Mouse (Mus musculus) heart, postnatal 0 days (tissue): ENCODE results near the gene Daam2. TPM values are rescaled to one million over a fixed set of nuclear protein-coding genes. Genes with fewer than 3 reads are reported as not detected.

Source experiments
- ATAC-seq: fragments of 200-750 bp; cut with Nextera tagmentation; 2 replicates; pipeline ENCODE4 v1.8.0; 2017; ENCODE audit warnings: low read depth, moderate number of reproducible peaks, moderate library complexity; ENCODE audit not compliant: insufficient read depth
- DNase-seq: peaks from one replicate; pipeline ENCODE4 v3.0.0-alpha.2; 2016; ENCODE audit warnings: low spot score
- H3K27ac ChIP-seq: fragments of 300-500 bp; sonication (generic); 2 replicates; pipeline ENCODE4 v1.5.1; 2014; ENCODE audit warnings: low read depth, mild to moderate bottlenecking
- H3K27me3 ChIP-seq: fragments of 300-500 bp; sonication (generic); 2 replicates; pipeline ENCODE4 v1.6.1; 2014; ENCODE audit warnings: low read length, mixed read lengths; ENCODE audit not compliant: control insufficient read depth, insufficient read depth
- H3K36me3 ChIP-seq: fragments of 300-500 bp; sonication (generic); replicated peaks from 2 replicates; pipeline ENCODE4 v1.6.1; 2014; ENCODE audit warnings: low read length, mixed read lengths; ENCODE audit not compliant: control insufficient read depth, insufficient read depth
- H3K4me1 ChIP-seq: fragments of 300-500 bp; sonication (generic); 2 replicates; pipeline ENCODE4 v1.6.1; 2014; ENCODE audit warnings: antibody characterized with exemption; ENCODE audit not compliant: control insufficient read depth, insufficient read depth
- H3K4me2 ChIP-seq: fragments of 300-500 bp; sonication (generic); 2 replicates; pipeline ENCODE4 v1.6.1; 2014; ENCODE audit warnings: low read depth, mild to moderate bottlenecking, low read length, moderate library complexity
- H3K4me3 ChIP-seq: fragments of 300-500 bp; sonication (generic); 2 replicates; pipeline ENCODE4 v1.5.1; 2014; ENCODE audit warnings: low read depth, low read length
- H3K9ac ChIP-seq: fragments of 300-500 bp; sonication (generic); replicated peaks from 2 replicates; pipeline ENCODE4 v1.6.1; 2014; ENCODE audit warnings: low read depth, low read length, mixed read lengths
- H3K9me3 ChIP-seq: fragments of 300-500 bp; sonication (generic); replicated peaks from 2 replicates; pipeline ENCODE4 v1.6.1; 2016; ENCODE audit warnings: low read length; ENCODE audit not compliant: control insufficient read depth
- CTCF ChIP-seq: IDR thresholded peaks from 2 replicates; pipeline ENCODE4 v1.5.1; 2016; ENCODE audit warnings: antibody characterized with exemption, control low read depth, low read depth
- EP300 ChIP-seq: IDR thresholded peaks from 2 replicates; pipeline ENCODE4 v1.6.1; 2016; ENCODE audit warnings: antibody characterized with exemption, low read depth
- WGBS: fragments of 180-500 bp; shearing (Covaris S2); extraction: QIAGEN DNeasy Blood & Tissue Kit; methylation state at CpG from one replicate; pipeline ENCODE4 v1.1.7; 2014; 5-methylcytosine and 5-hydroxymethylcytosine counted together
- polyA plus RNA-seq: library from polyadenylated mRNA; unstranded; fragments of >200 nt; fragmentation: Nextera tagmentation; extraction: Ambion mirVana; gene quantifications from 2 replicates; pipeline ENCODE4 v1.2.1, GENCODE M21; 2015
- total RNA-seq: library from RNA; depleted of rRNA; stranded (reverse); fragments of >200 nt; gene quantifications from 2 replicates; pipeline ENCODE4 v1.2.3, GENCODE M21; 2014; ENCODE audit warnings: low replicate concordance

Gene Daam2
- total and polyA plus RNA-seq, 2 experiments from 2014 or later: 2.4 to 10.5 TPM

GRCm38 (mm10) chr17:49515678-49516077 is 48.5 kb downstream of the Daam2 start:
- H3K4me1 ChIP-seq: peaks cover 28% of the 10 kb centered on the region
- H3K27ac ChIP-seq: no peak overlapping the region
- ATAC-seq: no peak
- no peaks in the 10 kb centered on the region for H3K36me3 ChIP-seq
- no peak overlapping the region for H3K9ac ChIP-seq
- no peak for DNase-seq
- no peak overlapping the region for H3K4me3 ChIP-seq
- TF ChIP-seq EP300 (no peak), CTCF (no peak)
- WGBS: 64% methylated on average over 4 of the region's 4 CpGs
- H3K27me3 ChIP-seq: no peaks in the 10 kb centered on the region
- H3K4me2 ChIP-seq: no peak overlapping the region
- H3K9me3 ChIP-seq: no peaks in the 10 kb centered on the region

- Histone ChIP-seq H3K27me3 (no peaks in the 10 kb centered on the region), H3K9me3 (no peaks in the 10 kb centered on the region), H3K4me2 (no peak overlapping the region), H3K36me3 (no peaks in the 10 kb centered on the region), H3K4me3 (no peak overlapping the region), H3K4me1 (peaks cover 26% of the 10 kb centered on the region), H3K27ac (no peak overlapping the region), H3K9ac (no peak overlapping the region)
- ATAC-seq (no peak), DNase-seq (no peak)
- WGBS: 94% methylated on average over 3 of the region's 3 CpGs
- TF ChIP-seq CTCF: no peak
- no peak for TF ChIP-seq EP300
These were observed 49.0 kb downstream of the Daam2 start for GRCm38 (mm10) chr17:49515141-49515540.

GRCm38 (mm10) chr17:49512671-49513085 is 51.5 kb downstream of the Daam2 start:
- no peak overlapping the region for H3K4me3 ChIP-seq
- H3K9ac ChIP-seq: no peak overlapping the region
- no peaks in the 10 kb centered on the region for H3K27me3 ChIP-seq
- peaks cover 13% of the 10 kb centered on the region for H3K4me1 ChIP-seq
- peak; percentile 53 for DNase-seq
- WGBS: 25% methylated on average over 5 of the region's 5 CpGs
- H3K27ac ChIP-seq: no peak overlapping the region
- ATAC-seq: peak; percentile 70
- TF ChIP-seq EP300 (no peak), CTCF (no peak)
- H3K4me2 ChIP-seq: no peak overlapping the region
- H3K9me3 ChIP-seq: no peaks in the 10 kb centered on the region
- no peaks in the 10 kb centered on the region for H3K36me3 ChIP-seq

- Histone ChIP-seq H3K9ac (no peak overlapping the region), H3K27ac (no peak overlapping the region), H3K4me2 (no peak overlapping the region), H3K27me3 (no peaks in the 10 kb centered on the region), H3K4me1 (0 out of 2 replicates have a peak, but pooled peaks cover 4% of the 10 kb centered on the region), H3K36me3 (no peaks in the 10 kb centered on the region), H3K4me3 (no peak overlapping the region), H3K9me3 (no peaks in the 10 kb centered on the region)
- ATAC-seq (no peak), DNase-seq (no peak)
- TF ChIP-seq EP300 (no peak), CTCF (no peak)
- 80% methylated on average over 16 of the region's 16 CpGs for WGBS
These were observed 54.7 kb downstream of the Daam2 start for GRCm38 (mm10) chr17:49509431-49509830.

GRCm38 (mm10) chr17:49503246-49503900 is 60.8 kb downstream of the Daam2 start:
- DNase-seq (no peak), ATAC-seq (no peak)
- no peak overlapping the region for H3K27ac ChIP-seq
- no peaks in the 10 kb centered on the region for H3K9me3 ChIP-seq
- WGBS: 68% methylated on average over 6 of the region's 6 CpGs
- H3K36me3 ChIP-seq: no peaks in the 10 kb centered on the region
- no peaks in the 10 kb centered on the region for H3K27me3 ChIP-seq
- no peak overlapping the region for H3K4me2 ChIP-seq
- TF ChIP-seq CTCF (no peak), EP300 (no peak)
- H3K9ac ChIP-seq: no peak overlapping the region
- H3K4me3 ChIP-seq: no peak overlapping the region
- no peaks in the 10 kb centered on the region for H3K4me1 ChIP-seq

GRCm38 (mm10) chr17:49500234-49500633 is 63.9 kb downstream of the Daam2 start:
- Histone ChIP-seq H3K9ac (no peak overlapping the region), H3K27me3 (no peaks in the 10 kb centered on the region), H3K9me3 (no peaks in the 10 kb centered on the region), H3K4me1 (no peaks in the 10 kb centered on the region), H3K27ac (no peak overlapping the region), H3K36me3 (peaks cover 7% of the 10 kb centered on the region; the same call in 1 of the 2 replicates), H3K4me2 (no peak overlapping the region), H3K4me3 (no peak overlapping the region)
- DNase-seq: no peak
- ATAC-seq: no peak
- WGBS: 10% methylated on average over 2 of the region's 2 CpGs
- TF ChIP-seq CTCF (no peak), EP300 (no peak)
